Mouse (Mus musculus) liver, embryonic 13.5 days (tissue): ENCODE data around the gene St6galnac3. TPM values are rescaled to one million over a fixed set of nuclear protein-coding genes. Genes with fewer than 3 reads are reported as not detected.

Experiments
- ATAC-seq: fragments of 200-750 bp; cut with Nextera tagmentation; 2 replicates; pipeline ENCODE4 v1.8.0; 2017; ENCODE audit warnings: low read depth, mild to moderate bottlenecking, moderate number of reproducible peaks, moderate library complexity
- DNase-seq: peaks from one replicate; pipeline ENCODE4 v3.0.0; 2022
- H3K27ac ChIP-seq: fragments of 300-500 bp; sonication (generic); 2 replicates; pipeline ENCODE4 v1.5.1; 2015; ENCODE audit warnings: moderate library complexity, mild to moderate bottlenecking, inconsistent platforms
- H3K27me3 ChIP-seq: fragments of 300-500 bp; sonication (generic); 2 replicates; pipeline ENCODE4 v1.6.1; 2015; ENCODE audit warnings: mild to moderate bottlenecking, inconsistent platforms
- H3K36me3 ChIP-seq: fragments of 300-500 bp; sonication (generic); 2 replicates; pipeline ENCODE4 v1.6.1; 2015; ENCODE audit warnings: mild to moderate bottlenecking, inconsistent platforms
- H3K4me1 ChIP-seq: fragments of 300-500 bp; sonication (generic); replicated peaks from 2 replicates; pipeline ENCODE4 v1.6.1; 2015; ENCODE audit warnings: inconsistent platforms
- H3K4me2 ChIP-seq: fragments of 300-500 bp; sonication (generic); 2 replicates; pipeline ENCODE4 v1.6.1; 2015; ENCODE audit warnings: inconsistent platforms, mild to moderate bottlenecking, moderate library complexity
- H3K4me3 ChIP-seq: fragments of 300-500 bp; sonication (generic); replicated peaks from 2 replicates; pipeline ENCODE4 v1.5.1; 2015; ENCODE audit warnings: mild to moderate bottlenecking, inconsistent platforms
- H3K9ac ChIP-seq: fragments of 300-500 bp; sonication (generic); 2 replicates; pipeline ENCODE4 v1.6.1; 2015; ENCODE audit warnings: mild to moderate bottlenecking, inconsistent platforms
- H3K9me3 ChIP-seq: fragments of 300-500 bp; sonication (generic); replicated peaks from 2 replicates; pipeline ENCODE4 v1.6.1; 2016; ENCODE audit warnings: inconsistent platforms
- WGBS: fragments of 180-500 bp; shearing (Covaris S2); methylation state at CpG from one replicate; pipeline ENCODE4 v1.1.7; 2015; ENCODE audit not compliant: insufficient replicate concordance; 5-methylcytosine and 5-hydroxymethylcytosine counted together
- polyA plus RNA-seq: library from polyadenylated mRNA; unstranded; fragments of >200 nt; fragmentation: Nextera tagmentation; extraction: Ambion mirVana; gene quantifications from 2 replicates; pipeline ENCODE4 v1.2.1, GENCODE M21; 2015

Gene St6galnac3
- polyA plus RNA-seq, 1 experiment from 2014 or later = 8.3 TPM

DNA sequence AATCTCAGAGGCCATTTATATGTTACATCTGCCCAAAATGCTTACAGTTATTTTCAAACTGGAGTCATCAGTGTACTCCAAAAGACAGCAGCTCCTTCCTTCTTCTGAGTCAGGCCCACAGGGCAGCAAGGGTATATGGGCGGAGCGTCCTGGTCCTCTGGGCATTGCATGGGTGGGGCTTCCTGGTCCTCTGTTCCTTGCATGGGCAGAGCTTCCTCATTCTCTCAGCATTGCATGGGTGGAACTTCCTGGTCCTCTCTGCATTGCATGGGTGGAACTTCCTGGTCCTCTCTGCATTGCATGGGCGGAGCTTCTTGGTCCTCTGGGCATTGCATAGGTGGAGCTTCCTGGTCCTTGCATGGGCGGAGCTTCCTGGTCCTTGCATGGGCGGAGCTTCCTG is 432.1 kb downstream of the St6galnac3 start:
- Histone ChIP-seq H3K27me3 (no peaks in the 10 kb centered on the region), H3K4me2 (no peak overlapping the region), H3K9ac (no peak overlapping the region), H3K9me3 (no peaks in the 10 kb centered on the region), H3K36me3 (no peaks in the 10 kb centered on the region), H3K4me3 (no peak overlapping the region), H3K27ac (no peak overlapping the region), H3K4me1 (no peaks in the 10 kb centered on the region)
- DNase-seq (no peak), ATAC-seq (no peak)
- 67% methylated on average over 5 of the region's 5 CpGs for WGBS

DNA sequence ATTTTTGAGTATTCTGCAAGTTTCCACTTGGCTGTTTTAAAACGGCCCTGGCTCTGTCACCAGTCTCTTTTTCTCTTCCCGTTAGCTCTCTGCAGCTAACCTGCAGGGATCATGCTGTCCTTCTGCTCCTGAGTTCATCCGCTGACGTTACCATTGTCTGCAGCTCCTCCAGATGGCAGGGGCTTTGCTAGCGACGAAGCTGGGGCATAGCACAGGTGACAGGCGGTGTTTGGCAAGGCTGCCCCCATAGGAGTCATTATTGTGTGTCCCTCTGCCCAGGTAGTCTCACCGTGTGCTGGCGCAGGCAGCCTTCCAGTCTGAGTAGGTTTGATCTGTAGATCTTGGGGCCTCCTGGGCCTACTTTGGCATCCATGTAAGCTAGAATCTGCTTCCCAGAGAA is 432.6 kb downstream of the St6galnac3 start:
- no peak overlapping the region for H3K4me2 ChIP-seq
- H3K4me1 ChIP-seq = no peaks in the 10 kb centered on the region
- H3K27me3 ChIP-seq = no peaks in the 10 kb centered on the region

DNA sequence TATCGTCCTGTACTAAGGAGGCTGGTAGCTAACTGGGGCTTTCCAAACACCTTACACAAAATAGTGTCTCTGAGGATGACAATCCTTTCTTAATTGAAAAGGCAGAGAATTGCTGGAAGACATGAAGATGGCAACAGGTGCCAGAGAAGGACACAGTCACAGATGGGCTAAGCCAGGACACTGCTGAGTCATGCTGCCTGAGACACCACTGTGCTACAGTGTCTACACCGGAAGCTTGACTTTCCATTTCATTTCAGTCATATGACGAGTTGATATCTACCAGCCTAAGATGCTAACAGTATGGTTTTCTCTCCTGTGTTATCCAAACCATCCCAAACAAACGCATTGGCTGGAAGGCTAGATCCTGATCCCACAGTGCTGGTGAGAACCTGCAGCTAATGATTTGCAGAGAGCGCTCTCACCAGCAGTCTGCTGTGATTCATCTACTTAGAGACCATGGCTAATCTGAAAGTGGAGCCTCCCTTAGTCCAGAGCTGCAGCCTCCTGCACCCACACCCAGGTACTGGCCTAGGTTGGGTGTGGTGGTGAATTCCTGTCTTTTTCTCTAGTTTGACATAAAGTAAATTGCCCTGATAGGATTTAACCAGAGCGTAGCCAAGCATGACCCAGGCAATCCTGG is 433.4 kb downstream of the St6galnac3 start:
- H3K4me1 ChIP-seq = no peaks in the 10 kb centered on the region
- H3K27ac ChIP-seq = no peak overlapping the region
- H3K9ac ChIP-seq = no peak overlapping the region
- H3K36me3 ChIP-seq = no peaks in the 10 kb centered on the region
- DNase-seq (no peak), ATAC-seq (no peak)
- no peak overlapping the region for H3K4me2 ChIP-seq
- no peaks in the 10 kb centered on the region for H3K9me3 ChIP-seq
- no peak overlapping the region for H3K4me3 ChIP-seq
- H3K27me3 ChIP-seq = no peaks in the 10 kb centered on the region
- 77% methylated on average over 6 of the region's 6 CpGs for WGBS

More for the DNA sequence above, 432.6 kb downstream of the St6galnac3 start:
- ATAC-seq (no peak), DNase-seq (no peak)
- H3K9ac ChIP-seq = no peak overlapping the region
- no peaks in the 10 kb centered on the region for H3K9me3 ChIP-seq
- WGBS = 75% methylated on average over 9 of the region's 9 CpGs
- H3K27ac ChIP-seq = no peak overlapping the region
- no peaks in the 10 kb centered on the region for H3K36me3 ChIP-seq
- no peak overlapping the region for H3K4me3 ChIP-seq

DNA sequence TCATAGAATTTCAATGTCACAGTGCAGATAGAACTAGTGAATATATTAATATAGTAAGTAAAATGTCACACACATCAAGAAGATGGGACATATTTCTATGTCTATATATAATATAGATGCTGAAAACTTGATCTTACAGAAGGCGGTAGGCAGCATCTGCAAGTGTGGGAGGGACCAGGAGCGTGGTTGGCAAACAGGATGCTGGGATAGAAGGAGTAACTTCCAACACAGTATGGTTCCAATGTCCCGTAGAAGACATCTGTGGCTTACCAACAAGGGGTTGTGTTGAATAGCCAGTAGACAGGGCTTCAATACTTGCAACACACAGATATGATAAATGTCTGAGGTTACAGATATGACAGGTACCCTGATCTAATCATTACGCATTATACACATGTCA is 435.0 kb downstream of the St6galnac3 start:
- Histone ChIP-seq H3K4me3 (no peak overlapping the region), H3K9ac (no peak overlapping the region), H3K36me3 (no peaks in the 10 kb centered on the region), H3K4me1 (no peaks in the 10 kb centered on the region), H3K4me2 (no peak overlapping the region), H3K9me3 (no peaks in the 10 kb centered on the region), H3K27ac (no peak overlapping the region), H3K27me3 (no peaks in the 10 kb centered on the region)
- WGBS = 77% methylated on average over 4 of the region's 4 CpGs
- ATAC-seq (no peak), DNase-seq (no peak)

DNA sequence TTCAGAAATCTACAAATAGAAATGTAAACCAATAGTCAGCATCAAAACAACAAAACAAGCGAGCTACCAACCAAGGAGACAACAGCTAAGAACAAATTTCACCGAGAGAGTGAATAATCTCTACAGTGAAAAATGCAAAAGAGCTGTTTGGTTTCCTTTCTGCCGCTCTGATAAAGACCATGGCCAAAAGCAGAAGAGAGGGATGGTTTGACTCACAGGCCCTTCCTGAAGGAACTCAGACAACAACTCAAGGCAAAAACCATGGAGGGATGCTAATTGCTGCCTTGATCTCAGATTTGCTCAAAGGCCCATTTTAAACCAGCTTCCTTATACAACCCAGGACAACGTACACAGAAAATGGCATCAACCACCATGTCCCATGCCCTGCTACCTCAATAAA is 437.4 kb downstream of the St6galnac3 start:
- WGBS = 69% methylated on average over 4 of the region's 4 CpGs
- no peak overlapping the region for H3K9ac ChIP-seq
- DNase-seq (no peak), ATAC-seq (no peak)
- no peak overlapping the region for H3K4me2 ChIP-seq
- H3K4me1 ChIP-seq = no peaks in the 10 kb centered on the region
- H3K36me3 ChIP-seq = no peaks in the 10 kb centered on the region
- no peaks in the 10 kb centered on the region for H3K9me3 ChIP-seq
- no peak overlapping the region for H3K27ac ChIP-seq
- no peak overlapping the region for H3K4me3 ChIP-seq
- no peaks in the 10 kb centered on the region for H3K27me3 ChIP-seq

DNA sequence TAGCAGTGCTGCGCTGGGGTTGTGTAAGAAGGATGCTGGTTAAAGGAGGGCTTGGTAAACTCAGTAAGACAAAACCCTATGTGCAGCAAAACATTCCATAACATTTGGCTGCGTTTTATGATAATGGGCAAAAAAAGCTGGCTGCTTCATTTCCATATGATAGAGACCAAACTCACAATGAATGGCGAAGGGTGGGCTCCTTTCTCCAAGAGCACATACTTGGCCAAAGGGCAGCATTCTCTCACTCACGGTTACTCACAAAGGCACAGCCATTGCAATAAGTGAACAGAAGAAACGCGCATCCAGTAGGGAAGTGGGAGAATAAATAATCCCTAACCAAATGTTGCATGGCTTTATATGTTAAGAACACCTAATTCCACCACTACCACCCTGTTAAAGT is 437.9 kb downstream of the St6galnac3 start:
- no peaks in the 10 kb centered on the region for H3K4me1 ChIP-seq
- no peaks in the 10 kb centered on the region for H3K27me3 ChIP-seq
- ATAC-seq (no peak), DNase-seq (no peak)
- no peak overlapping the region for H3K4me3 ChIP-seq
- H3K9ac ChIP-seq = no peak overlapping the region
- H3K9me3 ChIP-seq = no peaks in the 10 kb centered on the region
- H3K27ac ChIP-seq = no peak overlapping the region
- no peak overlapping the region for H3K4me2 ChIP-seq
- WGBS = 81% methylated on average over 6 of the region's 6 CpGs
- no peaks in the 10 kb centered on the region for H3K36me3 ChIP-seq

DNA sequence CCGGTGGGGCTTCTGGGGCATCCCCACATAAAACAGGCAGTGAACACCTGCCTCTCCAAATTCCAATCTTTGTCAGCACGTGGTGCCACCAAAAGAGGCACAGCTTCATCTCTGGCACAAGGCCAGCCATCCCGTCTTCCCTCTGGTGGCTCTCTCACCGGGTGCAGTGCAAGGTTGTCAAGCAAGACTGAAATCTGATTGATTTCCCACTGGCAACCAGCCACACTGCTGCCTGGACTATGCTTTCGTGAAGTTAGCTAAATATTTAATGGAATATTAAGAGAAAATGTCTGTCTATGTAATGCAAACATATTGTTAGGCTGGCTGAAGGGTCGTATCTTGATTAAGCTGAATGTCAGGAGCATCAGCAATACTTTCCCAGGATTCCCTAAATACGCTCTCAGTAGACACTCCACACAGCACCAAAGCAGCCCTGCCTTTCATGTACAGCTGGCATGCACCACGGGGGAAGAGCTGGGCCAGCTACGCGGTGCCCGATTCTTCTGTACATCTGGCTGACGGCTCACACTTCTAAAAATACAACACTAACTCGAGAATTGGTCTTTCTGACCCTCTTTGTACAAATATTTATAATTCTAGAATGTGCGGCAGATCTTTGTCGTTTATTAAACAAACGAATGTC is 442.7 kb downstream of the St6galnac3 start:
- H3K4me3 ChIP-seq = no peak overlapping the region
- no peak overlapping the region for H3K9ac ChIP-seq
- no peaks in the 10 kb centered on the region for H3K36me3 ChIP-seq
- no peak overlapping the region for H3K4me2 ChIP-seq
- ATAC-seq (no peak), DNase-seq (no peak)
- no peaks in the 10 kb centered on the region for H3K9me3 ChIP-seq
- WGBS = 69% methylated on average over 16 of the region's 16 CpGs
- H3K27ac ChIP-seq = no peak overlapping the region
- peaks cover 12% of the 10 kb centered on the region for H3K4me1 ChIP-seq
- no peaks in the 10 kb centered on the region for H3K27me3 ChIP-seq

DNA sequence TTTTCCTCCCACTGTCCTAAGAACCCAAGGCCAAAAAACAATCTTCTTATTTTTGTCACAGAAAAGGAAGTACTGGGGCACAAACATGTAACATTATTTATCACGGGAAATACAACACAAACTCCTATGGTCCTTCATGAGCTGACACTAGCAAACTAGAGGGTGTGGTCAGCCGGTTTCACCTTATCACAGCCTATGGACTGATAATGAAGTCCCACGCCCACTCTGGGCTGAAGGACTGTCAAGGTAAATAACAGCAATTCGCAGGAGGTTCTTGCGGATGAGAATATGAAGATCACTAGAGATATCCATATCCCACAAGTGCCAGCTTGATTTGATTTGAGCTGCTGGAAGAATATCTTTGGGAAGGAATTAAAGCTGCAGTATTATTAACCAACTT is 446.7 kb downstream of the St6galnac3 start:
- Histone ChIP-seq H3K4me3 (no peak overlapping the region), H3K4me1 (peaks cover 19% of the 10 kb centered on the region), H3K9ac (no peak overlapping the region), H3K36me3 (no peaks in the 10 kb centered on the region), H3K9me3 (no peaks in the 10 kb centered on the region), H3K27ac (no peak overlapping the region), H3K27me3 (no peaks in the 10 kb centered on the region), H3K4me2 (no peak overlapping the region)
- ATAC-seq = no peak
- WGBS = 25% methylated on average over 5 of the region's 5 CpGs
- DNase-seq = no peak

DNA sequence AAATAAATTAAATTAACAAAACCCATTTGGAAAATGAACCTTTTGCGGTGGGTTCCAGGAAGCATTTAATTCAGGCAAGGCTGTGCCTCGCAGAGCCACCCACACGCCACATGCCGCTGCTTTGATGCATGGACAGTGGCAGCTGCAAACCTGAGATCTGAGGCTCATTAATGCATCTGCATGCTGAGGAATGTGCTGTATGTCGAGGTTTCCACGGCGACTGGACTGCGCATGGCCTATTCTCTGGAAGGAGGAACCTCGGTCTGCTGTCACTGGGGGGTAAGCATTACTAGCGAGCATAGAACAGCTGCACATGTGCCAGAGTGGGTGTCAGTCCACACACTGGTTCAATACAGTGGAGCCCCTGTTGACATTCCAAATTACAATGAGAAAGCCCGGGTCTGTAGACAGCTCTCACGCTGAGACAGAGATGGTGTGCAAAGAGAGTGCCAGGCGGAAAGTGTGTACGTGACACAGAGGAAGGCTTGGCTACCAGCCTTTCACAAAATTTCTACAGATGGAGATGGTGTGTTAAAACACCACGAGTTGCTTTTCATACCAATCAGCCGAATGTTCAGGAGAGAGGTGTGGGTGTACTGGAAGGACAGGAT is 447.5 kb downstream of the St6galnac3 start:
- no peak for ATAC-seq
- H3K9ac ChIP-seq = no peak overlapping the region
- peaks cover 19% of the 10 kb centered on the region for H3K4me1 ChIP-seq
- H3K4me3 ChIP-seq = no peak overlapping the region
- H3K36me3 ChIP-seq = no peaks in the 10 kb centered on the region
- H3K4me2 ChIP-seq = no peak overlapping the region
- 73% methylated on average over 16 of the region's 16 CpGs for WGBS
- H3K27ac ChIP-seq = no peak overlapping the region
- no peaks in the 10 kb centered on the region for H3K27me3 ChIP-seq
- no peaks in the 10 kb centered on the region for H3K9me3 ChIP-seq
- DNase-seq = no peak

DNA sequence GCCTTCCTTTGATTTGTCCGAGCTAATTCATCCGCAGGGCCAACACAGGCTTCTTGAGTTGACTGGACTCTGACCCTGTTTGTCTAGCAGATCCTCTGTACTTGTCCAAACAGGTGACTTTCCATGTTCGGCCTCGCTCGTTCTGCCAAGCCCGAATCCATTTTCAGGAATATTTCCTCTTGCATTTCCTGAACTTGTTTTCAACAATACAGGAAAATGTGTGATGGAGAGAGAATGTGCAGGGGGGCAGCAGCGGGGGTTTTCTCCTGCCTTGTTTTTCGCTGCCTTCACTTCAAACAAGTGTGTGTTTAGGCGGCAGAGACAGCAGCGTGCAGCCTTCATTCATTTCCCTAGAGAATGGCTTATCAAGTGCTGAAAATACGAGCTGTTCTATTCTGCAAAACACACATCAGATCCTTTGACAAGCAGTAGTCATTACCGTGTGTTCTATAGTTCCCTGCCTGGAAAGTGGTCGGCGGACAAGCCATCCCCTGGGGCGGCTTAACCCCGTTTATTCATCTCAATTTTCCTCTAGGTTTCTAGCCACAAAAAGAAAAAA is 448.1 kb downstream of the St6galnac3 start:
- WGBS = 74% methylated on average over 16 of the region's 16 CpGs
- Histone ChIP-seq H3K4me2 (no peak overlapping the region), H3K27me3 (no peaks in the 10 kb centered on the region), H3K27ac (no peak overlapping the region), H3K4me1 (peaks cover 19% of the 10 kb centered on the region), H3K4me3 (no peak overlapping the region), H3K36me3 (no peaks in the 10 kb centered on the region), H3K9me3 (no peaks in the 10 kb centered on the region), H3K9ac (no peak overlapping the region)
- ATAC-seq (no peak), DNase-seq (no peak)

DNA sequence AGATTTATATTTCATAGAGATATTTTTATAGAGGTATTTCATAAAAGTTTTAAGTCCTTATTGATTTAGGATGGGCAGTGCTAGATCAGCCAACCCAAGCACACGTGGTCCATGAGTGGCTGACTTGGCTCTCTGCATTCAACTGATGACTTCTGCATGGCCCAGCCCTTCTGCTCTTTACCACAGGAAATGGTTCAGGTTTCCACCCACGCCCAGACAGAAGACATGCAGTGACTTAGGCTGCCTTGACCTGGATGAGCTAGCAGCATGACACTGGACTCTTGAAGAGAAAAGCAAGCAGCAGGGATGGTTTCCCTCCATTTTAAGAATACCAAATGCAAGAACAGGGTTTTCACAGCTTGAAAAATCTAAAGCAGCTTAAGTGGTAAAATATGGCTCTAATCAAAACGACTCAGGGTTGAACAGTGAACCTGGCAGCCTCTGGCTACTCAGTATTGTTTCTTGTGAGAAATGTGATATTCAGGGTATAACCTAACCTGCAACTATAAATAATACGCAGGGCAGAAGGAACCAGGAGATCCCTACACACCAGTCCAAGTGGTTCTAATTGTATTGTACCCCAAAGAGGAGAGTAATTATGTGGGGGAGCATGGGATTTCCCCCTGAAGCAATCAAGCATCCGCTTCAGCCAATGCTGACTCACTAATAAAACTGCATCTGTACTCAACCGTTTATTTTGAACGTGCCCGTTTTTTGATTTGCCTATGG is 448.7 kb downstream of the St6galnac3 start:
- no peaks in the 10 kb centered on the region for H3K36me3 ChIP-seq
- no peak overlapping the region for H3K4me3 ChIP-seq
- DNase-seq (no peak), ATAC-seq (no peak)
- no peaks in the 10 kb centered on the region for H3K9me3 ChIP-seq
- H3K9ac ChIP-seq = no peak overlapping the region
- H3K4me2 ChIP-seq = no peak overlapping the region
- no peak overlapping the region for H3K27ac ChIP-seq
- H3K4me1 ChIP-seq = peaks cover 19% of the 10 kb centered on the region
- 56% methylated on average over 8 of the region's 8 CpGs for WGBS
- no peaks in the 10 kb centered on the region for H3K27me3 ChIP-seq
